Mouse (Mus musculus): Measurements from ENCODE around the gene Tmtc1. TPM values are rescaled to one million over a fixed set of nuclear protein-coding genes. Genes with fewer than 3 reads are reported as not detected.
A peak's percentile ranks its signal among the peaks of the same experiment; 100 is the strongest.

Gene Tmtc1
- polyA plus RNA-seq, 1 experiment from 2014 or later: 1.4 TPM

- WGBS: 49% methylated on average over 1 of the region's 1 CpGs
- TF ChIP-seq CTCF (IDR thresholded peaks at IDR 0.05; ENCODE audit: low read depth): no peak
- H3K9ac ChIP-seq (ENCODE audit: low read depth, low read length): no peak overlapping the region
- H3K4me3 ChIP-seq (replicated peaks; ENCODE audit: low read depth, low read length): no peak overlapping the region
- no peak overlapping the region; the same call in 1 of the 2 replicates for H3K27ac ChIP-seq
- H3K36me3 ChIP-seq (ENCODE audit: insufficient read depth, low read length): no peaks in the 10 kb centered on the region
- H3K9me3 ChIP-seq (replicated peaks; ENCODE audit: low read length): no peaks in the 10 kb centered on the region
- no peaks in the 10 kb centered on the region for H3K27me3 ChIP-seq (ENCODE audit: insufficient read depth, low read length)
- no peaks in the 10 kb centered on the region for H3K4me1 ChIP-seq (replicated peaks; ENCODE audit: insufficient read depth, low read length)
- no peak for ATAC-seq (replicated peaks; ENCODE audit: low FRiP score, low read depth)
- DNase-seq (ENCODE audit: low spot score): no peak
- no peak overlapping the region for H3K4me2 ChIP-seq (ENCODE audit: low read length)
Observed at GRCm38 (mm10) chr6:148387990-148388389, 56.2 kb downstream of the Tmtc1 start.

DNA sequence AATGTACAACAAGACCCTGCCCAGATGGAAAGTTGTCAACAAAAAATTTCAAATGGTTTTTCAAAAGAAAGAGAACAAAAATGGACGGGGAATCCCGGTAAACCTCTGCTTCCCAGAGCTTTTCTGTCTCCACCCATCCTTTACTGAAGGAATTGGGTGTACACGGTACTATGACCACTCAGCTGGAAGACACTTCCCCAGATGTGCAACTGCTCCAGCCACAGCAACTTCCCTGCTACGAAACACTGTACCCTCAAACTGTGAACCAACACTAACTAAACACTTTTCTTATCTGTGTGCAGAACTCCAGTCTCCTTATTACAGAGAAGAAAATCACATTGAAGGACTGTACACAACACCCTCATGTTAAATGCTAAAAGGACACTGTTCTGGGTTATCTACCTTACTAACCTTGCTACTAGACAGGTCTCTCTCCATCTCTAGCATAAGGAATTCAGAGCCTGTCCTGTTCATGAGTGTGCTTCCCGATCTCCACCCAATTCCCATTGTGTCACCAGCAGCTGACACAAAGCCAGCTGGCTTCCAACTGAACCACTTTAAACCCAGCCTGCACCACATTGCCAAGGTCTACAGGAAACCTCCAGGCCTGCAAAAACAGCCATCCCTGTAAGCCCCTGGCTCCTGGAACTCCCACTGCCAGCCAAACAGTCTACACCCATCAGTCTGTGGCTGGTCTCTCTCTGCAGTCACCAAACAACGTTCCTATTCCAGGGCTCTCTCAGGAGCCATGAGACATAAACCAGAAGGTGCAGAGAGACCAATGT, 59.9 kb downstream of the Tmtc1 start:
- no peaks in the 10 kb centered on the region for H3K4me1 ChIP-seq (replicated peaks; ENCODE audit: insufficient read depth, low read length)
- ATAC-seq (replicated peaks; ENCODE audit: low FRiP score, low read depth) (no peak), DNase-seq (ENCODE audit: low spot score) (no peak)
- TF ChIP-seq CTCF (IDR thresholded peaks at IDR 0.05; ENCODE audit: low read depth): no peak
- H3K27ac ChIP-seq: no peak overlapping the region
- no peak overlapping the region for H3K9ac ChIP-seq (ENCODE audit: low read depth, low read length)
- no peak overlapping the region for H3K4me3 ChIP-seq (replicated peaks; ENCODE audit: low read depth, low read length)
- H3K36me3 ChIP-seq (ENCODE audit: insufficient read depth, low read length): no peaks in the 10 kb centered on the region
- no peak overlapping the region for H3K4me2 ChIP-seq (ENCODE audit: low read length)
- WGBS: 67% methylated on average over 6 of the region's 6 CpGs
- no peaks in the 10 kb centered on the region for H3K27me3 ChIP-seq (ENCODE audit: insufficient read depth, low read length)
- no peaks in the 10 kb centered on the region for H3K9me3 ChIP-seq (replicated peaks; ENCODE audit: low read length)

DNA sequence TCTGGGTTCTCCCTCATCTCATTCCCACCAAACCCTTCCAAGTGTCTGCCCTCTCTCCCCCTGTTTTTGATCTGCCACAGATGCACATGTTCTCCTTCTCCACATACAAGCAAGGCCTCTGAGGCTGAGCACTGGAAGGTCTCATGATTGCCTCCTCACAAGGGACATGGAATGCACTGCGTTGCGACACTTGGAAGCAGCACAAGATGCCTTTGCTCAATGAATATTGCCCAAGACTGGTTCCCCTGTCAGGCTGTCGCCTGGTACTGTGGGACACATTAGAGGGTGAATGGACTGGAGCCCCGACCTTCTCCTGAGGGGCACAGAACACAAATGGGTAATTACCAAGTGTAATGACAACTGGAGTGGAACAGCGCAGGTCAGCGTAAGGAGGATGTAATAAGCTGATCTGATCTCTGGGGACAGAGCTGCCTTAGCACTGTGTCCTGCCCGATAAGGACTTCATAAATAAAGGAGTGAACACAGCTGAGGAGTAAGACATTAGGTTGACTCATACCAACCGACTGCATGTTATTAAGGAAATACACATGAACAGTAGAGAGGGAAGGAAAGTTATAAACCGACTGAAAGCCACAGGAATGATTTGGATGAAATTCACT, 62.9 kb downstream of the Tmtc1 start:
- Histone ChIP-seq H3K4me1 (replicated peaks; ENCODE audit: insufficient read depth, low read length) (no peaks in the 10 kb centered on the region), H3K9ac (ENCODE audit: low read depth, low read length) (no peak overlapping the region), H3K4me2 (ENCODE audit: low read length) (no peak overlapping the region), H3K27me3 (ENCODE audit: insufficient read depth, low read length) (no peaks in the 10 kb centered on the region), H3K36me3 (ENCODE audit: insufficient read depth, low read length) (no peaks in the 10 kb centered on the region), H3K27ac (no peak overlapping the region), H3K9me3 (replicated peaks; ENCODE audit: low read length) (no peaks in the 10 kb centered on the region), H3K4me3 (replicated peaks; ENCODE audit: low read depth, low read length) (no peak overlapping the region)
- no peak for TF ChIP-seq CTCF (IDR thresholded peaks at IDR 0.05; ENCODE audit: low read depth)
- no peak; the same call in 1 of the 2 replicates for ATAC-seq (replicated peaks; ENCODE audit: low FRiP score, low read depth)
- no peak for DNase-seq (ENCODE audit: low spot score)
- WGBS: 64% methylated on average over 9 of the region's 9 CpGs

DNA sequence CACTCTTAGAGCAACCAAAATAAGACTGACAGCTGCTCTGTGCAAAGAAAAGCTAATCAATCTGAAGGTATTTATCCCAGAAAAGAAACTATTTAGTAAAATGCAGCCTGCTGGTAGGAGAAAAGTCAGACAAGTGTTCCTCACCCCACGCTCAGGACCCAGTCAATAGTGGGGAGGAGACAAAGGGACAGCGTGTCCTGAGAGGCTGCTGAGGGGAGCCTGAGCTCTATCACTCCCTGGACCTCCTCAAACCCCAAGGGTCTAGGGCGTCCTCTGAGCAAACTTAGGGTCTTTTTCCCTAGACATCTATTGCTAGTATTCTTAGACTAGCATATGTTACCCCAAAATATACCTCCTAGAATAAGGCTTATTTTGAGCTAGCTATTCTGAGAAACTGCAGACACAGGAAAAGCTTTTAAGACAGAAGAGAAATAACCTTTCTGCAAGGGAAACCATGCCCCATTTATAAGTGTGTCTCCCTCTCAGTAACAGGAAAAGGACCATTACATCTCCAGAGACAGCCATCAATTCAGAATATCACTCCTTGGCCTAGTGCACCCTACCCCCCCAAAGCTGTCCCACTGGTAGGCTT, 68.5 kb downstream of the Tmtc1 start:
- TF ChIP-seq CTCF (IDR thresholded peaks at IDR 0.05; ENCODE audit: low read depth): no peak
- H3K9me3 ChIP-seq (replicated peaks; ENCODE audit: low read length): no peaks in the 10 kb centered on the region
- no peaks in the 10 kb centered on the region for H3K36me3 ChIP-seq (ENCODE audit: insufficient read depth, low read length)
- no peaks in the 10 kb centered on the region for H3K4me1 ChIP-seq (replicated peaks; ENCODE audit: insufficient read depth, low read length)
- no peak overlapping the region for H3K27ac ChIP-seq
- H3K9ac ChIP-seq (ENCODE audit: low read depth, low read length): no peak overlapping the region
- ATAC-seq (replicated peaks; ENCODE audit: low FRiP score, low read depth) (no peak), DNase-seq (ENCODE audit: low spot score) (no peak)
- no peak overlapping the region for H3K4me2 ChIP-seq (ENCODE audit: low read length)
- WGBS: 65% methylated on average over 3 of the region's 3 CpGs
- H3K4me3 ChIP-seq (replicated peaks; ENCODE audit: low read depth, low read length): no peak overlapping the region
- H3K27me3 ChIP-seq (ENCODE audit: insufficient read depth, low read length): no peaks in the 10 kb centered on the region

GRCm38 (mm10) chr6:148375015-148375414, 69.2 kb downstream of the Tmtc1 start:
- ATAC-seq (replicated peaks; ENCODE audit: low FRiP score, low read depth) (no peak), DNase-seq (ENCODE audit: low spot score) (no peak)
- Histone ChIP-seq H3K4me2 (ENCODE audit: low read length) (no peak overlapping the region), H3K36me3 (ENCODE audit: insufficient read depth, low read length) (no peaks in the 10 kb centered on the region), H3K4me3 (replicated peaks; ENCODE audit: low read depth, low read length) (no peak overlapping the region), H3K27me3 (ENCODE audit: insufficient read depth, low read length) (no peaks in the 10 kb centered on the region), H3K27ac (no peak overlapping the region), H3K9ac (ENCODE audit: low read depth, low read length) (no peak overlapping the region), H3K9me3 (replicated peaks; ENCODE audit: low read length) (no peaks in the 10 kb centered on the region), H3K4me1 (replicated peaks; ENCODE audit: insufficient read depth, low read length) (no peaks in the 10 kb centered on the region)
- 74% methylated on average over 3 of the region's 3 CpGs for WGBS
- TF ChIP-seq CTCF (IDR thresholded peaks at IDR 0.05; ENCODE audit: low read depth): no peak

DNA sequence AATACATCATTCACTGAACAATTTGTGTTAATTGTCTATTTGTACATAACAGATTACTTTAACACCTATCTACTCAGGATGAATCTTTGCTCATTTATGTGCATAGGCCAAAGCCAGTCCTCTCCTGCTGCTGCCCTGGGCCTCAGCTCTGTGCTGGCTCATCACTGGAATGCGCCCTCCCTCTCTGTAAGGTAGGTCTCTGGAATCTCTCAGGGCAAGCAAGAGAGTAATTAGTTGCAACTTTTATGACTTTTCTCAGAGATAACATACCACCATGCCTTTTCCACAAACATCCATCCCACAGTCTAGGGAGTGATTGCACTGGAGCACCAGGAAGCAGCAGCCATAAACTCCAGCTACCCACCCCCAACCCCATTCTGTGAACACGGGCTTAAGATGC, 70.7 kb downstream of the Tmtc1 start:
- H3K27me3 ChIP-seq (ENCODE audit: insufficient read depth, low read length): no peaks in the 10 kb centered on the region
- ATAC-seq (replicated peaks; ENCODE audit: low FRiP score, low read depth): no peak
- H3K9ac ChIP-seq (ENCODE audit: low read depth, low read length): no peak overlapping the region
- WGBS: 38% methylated on average over 2 of the region's 2 CpGs
- H3K9me3 ChIP-seq (replicated peaks; ENCODE audit: low read length): no peaks in the 10 kb centered on the region
- H3K36me3 ChIP-seq (ENCODE audit: insufficient read depth, low read length): no peaks in the 10 kb centered on the region
- H3K4me1 ChIP-seq (replicated peaks; ENCODE audit: insufficient read depth, low read length): no peaks in the 10 kb centered on the region
- no peak overlapping the region for H3K4me3 ChIP-seq (replicated peaks; ENCODE audit: low read depth, low read length)
- H3K27ac ChIP-seq: no peak overlapping the region
- peak; percentile 10 for DNase-seq (ENCODE audit: low spot score)
- no peak overlapping the region for H3K4me2 ChIP-seq (ENCODE audit: low read length)
- no peak for TF ChIP-seq CTCF (IDR thresholded peaks at IDR 0.05; ENCODE audit: low read depth)
